Mouse (Mus musculus) c-Kit-positive CD71-positive TER-119-negative erythroid progenitor cells, embryonic 14.5 days (primary cell): ENCODE measurements around the gene Sidt2.

Source experiments
- DNase-seq: peaks from one replicate; pipeline ENCODE4 v3.0.0-alpha.2; 2013; ENCODE audit warnings: low read depth

The Sidt2 gene

GRCm38 (mm10) chr9:45946872-45947183, 8.2 kb downstream of the Sidt2 start:
- DNase-seq = no peak

- no peak for DNase-seq
Measured at GRCm38 (mm10) chr9:45946182-45946871, 8.7 kb downstream of the Sidt2 start.

GRCm38 (mm10) chr9:45945721-45946120, 9.3 kb downstream of the Sidt2 start:
- DNase-seq = no peak

GRCm38 (mm10) chr9:45944506-45945400, 10.3 kb downstream of the Sidt2 start:
- DNase-seq = no peak

GRCm38 (mm10) chr9:45943628-45944505, 11.2 kb downstream of the Sidt2 start:
- no peak for DNase-seq

GRCm38 (mm10) chr9:45942916-45943315, 12.1 kb downstream of the Sidt2 start:
- peak; percentile 54 for DNase-seq

- no peak for DNase-seq
Measured at GRCm38 (mm10) chr9:45942464-45942863, 12.6 kb downstream of the Sidt2 start.

GRCm38 (mm10) chr9:45941329-45941888, 13.6 kb downstream of the Sidt2 start:
- peak; percentile 61 for DNase-seq

- DNase-seq = no peak
Measured at GRCm38 (mm10) chr9:45939794-45940193, 15.3 kb downstream of the Sidt2 start.

GRCm38 (mm10) chr9:45938952-45939637, 16.0 kb downstream of the Sidt2 start:
- no peak for DNase-seq

- no peak for DNase-seq
Measured at GRCm38 (mm10) chr9:45938088-45938487, 17.0 kb downstream of the Sidt2 start.

- peak; percentile 54 for DNase-seq
Measured at GRCm38 (mm10) chr9:45936883-45937282, 18.2 kb downstream of the Sidt2 start.

- no peak for DNase-seq
Measured at GRCm38 (mm10) chr9:45935628-45936210, 19.3 kb downstream of the Sidt2 start, which contains the start of gene Tagln. Gene Tagln, minus strand, starts transcription at chr9:45936058.

GRCm38 (mm10) chr9:45932571-45933415, 22.3 kb downstream of the Sidt2 start:
- DNase-seq = no peak

- DNase-seq = no peak
Measured at GRCm38 (mm10) chr9:45931958-45932357, 23.1 kb downstream of the Sidt2 start.

- DNase-seq = no peak
Measured at GRCm38 (mm10) chr9:45929285-45929684, 25.8 kb downstream of the Sidt2 start.

GRCm38 (mm10) chr9:45919895-45920294, 35.2 kb downstream of the Sidt2 start:
- no peak for DNase-seq

- DNase-seq = no peak
Measured at GRCm38 (mm10) chr9:45917041-45917934, 37.8 kb downstream of the Sidt2 start.

GRCm38 (mm10) chr9:45915659-45916058, 39.4 kb downstream of the Sidt2 start:
- DNase-seq = no peak
